Mouse (Mus musculus): ENCODE measurements around the gene 8030411F24Rik.

- no peak for TF ChIP-seq CTCF (IDR thresholded peaks at IDR 0.05; ENCODE audit: insufficient read depth, low read depth, low read length)
- TF ChIP-seq POLR2A (IDR thresholded peaks at IDR 0.05; ENCODE audit: insufficient read depth, low read depth, low read length), result no peak
Observed at GRCm38 (mm10) chr2:148819909-148820308, 38.1 kb downstream of the 8030411F24Rik start, which contains the start of gene Cst13.

All from olfactory bulb, adult 2 months (tissue).